Mouse (Mus musculus) adrenal gland, postnatal 0 days (tissue): ENCODE data around the gene Zfp781. TPM values are rescaled to one million over a fixed set of nuclear protein-coding genes. Genes with fewer than 3 reads are reported as not detected.

ENCODE experiments used
- polyA plus RNA-seq: library from polyadenylated mRNA; unstranded; fragments of >200 nt; fragmentation: Nextera tagmentation; extraction: Ambion mirVana; gene quantifications from 2 replicates; pipeline ENCODE4 v1.2.1, GENCODE M21; 2015

Zfp781 gene
- 2.5 and 3.2 TPM in 2 replicates for polyA plus RNA-seq

DNA sequence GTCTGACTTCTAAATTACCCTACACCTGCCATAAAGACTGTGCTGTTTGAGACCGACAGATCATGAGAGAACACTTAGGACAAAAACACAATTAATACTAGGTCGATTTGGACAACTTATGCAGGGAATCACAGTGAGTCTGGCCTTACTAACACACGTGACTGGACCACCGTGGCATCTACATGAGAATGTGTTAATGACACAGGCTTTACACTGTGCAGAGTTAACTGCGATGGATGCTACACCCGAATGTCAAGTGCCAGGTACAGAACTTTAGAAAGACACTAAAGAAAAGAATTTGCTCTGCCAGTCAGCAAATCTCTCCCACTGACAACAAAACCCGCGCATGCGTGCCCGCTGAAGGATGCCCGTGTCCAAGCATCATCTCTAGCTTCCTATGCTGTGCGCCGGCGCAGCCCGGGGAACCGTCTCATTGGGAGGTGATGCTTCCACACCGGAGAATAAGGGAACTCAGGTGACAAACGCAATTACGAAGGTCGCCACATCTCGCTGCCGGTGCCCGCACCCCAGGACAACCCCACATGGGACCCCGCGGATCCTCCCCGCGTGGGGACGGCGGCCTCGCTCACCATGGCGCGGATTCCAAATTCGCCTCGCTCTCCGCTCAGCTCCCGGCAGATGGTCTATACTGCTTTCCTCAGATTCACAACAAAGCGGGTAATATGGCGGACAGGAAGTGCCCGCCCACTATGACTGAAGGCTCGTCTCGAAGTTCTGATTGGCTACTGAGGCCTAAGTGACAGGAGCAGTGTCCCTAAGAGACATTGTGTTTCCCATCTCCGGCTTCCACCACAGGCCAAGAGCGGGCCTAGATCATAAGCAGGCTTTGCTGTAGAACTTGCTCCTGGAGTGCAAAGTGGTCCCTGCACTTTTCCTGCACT lies at the start of gene Zfp781:
TSS of gene Zfp781 (minus strand) at position 639 of the 902 bp plus-strand sequence.

DNA sequence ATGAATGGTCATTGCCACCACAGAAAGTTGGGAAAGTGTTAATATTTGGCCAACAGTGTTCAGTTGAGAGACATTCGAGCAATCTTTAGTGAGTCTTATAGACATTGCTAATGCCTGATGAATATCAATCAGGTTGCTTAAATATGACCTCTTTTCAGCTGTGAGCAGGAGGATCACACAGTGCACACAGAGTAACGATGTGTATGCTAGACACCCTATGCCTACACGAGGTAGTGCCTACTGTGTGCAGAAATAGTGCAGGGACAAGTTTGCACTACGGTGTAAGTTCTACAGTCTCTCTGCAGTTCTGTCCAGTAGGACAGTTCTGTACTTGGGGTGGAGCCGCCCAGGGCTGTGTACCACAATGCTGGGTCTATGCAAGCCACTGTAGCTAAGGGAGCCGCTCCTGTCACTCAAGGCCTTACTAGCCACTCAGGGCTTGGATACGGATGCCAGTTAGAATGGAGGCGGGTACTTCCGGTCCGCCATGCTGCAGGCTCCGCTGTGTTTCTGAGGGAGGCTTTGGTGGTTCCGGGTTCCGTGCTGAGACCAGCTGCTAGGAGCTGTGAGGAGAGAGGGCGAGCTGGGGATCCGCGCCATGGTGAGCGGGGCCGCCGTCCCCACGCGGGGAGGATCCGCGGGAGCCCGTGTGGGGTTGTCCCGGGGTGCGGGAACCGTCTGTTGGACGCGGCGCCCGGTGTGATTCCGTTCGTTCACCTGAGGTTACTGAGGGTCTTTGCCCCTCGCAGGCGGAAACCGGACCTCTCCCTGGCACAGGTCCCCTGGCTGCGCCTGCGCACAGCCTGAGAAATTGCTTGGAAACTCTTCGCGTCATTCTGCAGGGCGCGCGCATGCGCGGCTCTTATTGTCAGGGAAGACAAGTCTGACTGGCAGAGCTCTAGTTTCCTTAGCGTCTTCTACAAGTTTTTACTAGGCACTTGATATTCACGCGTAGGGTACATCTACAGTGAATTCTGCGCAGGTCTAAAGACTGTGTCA lies 66.6 kb downstream of the Zfp781 start, which contains the start of gene Gm32687:
TSS of gene Gm32687 (plus strand) at position 526 of the 999 bp plus-strand sequence.

Other genes starting within 250 kb of the Zfp781 start
- 12.7 and 14.5 TPM in 2 replicates for gene Zfp433, start 225.7 kb downstream of the Zfp781 start, polyA plus RNA-seq
- gene Gm3055, start 159.3 kb downstream of the Zfp781 start, polyA plus RNA-seq: 5.0 and 7.5 TPM in 2 replicates
- gene Gm4767, start 118.3 kb downstream of the Zfp781 start, polyA plus RNA-seq: 2.8 and 3.7 TPM in 2 replicates
- 9.4 and 12.6 TPM in 2 replicates for gene Gm32687, start 66.5 kb downstream of the Zfp781 start, polyA plus RNA-seq
- 9.0 and 11.0 TPM in 2 replicates for gene Zfp873, start 117.6 kb upstream of the Zfp781 start, polyA plus RNA-seq
- gene BC024063, start 152.9 kb upstream of the Zfp781 start, polyA plus RNA-seq: 3.2 and 6.9 TPM in 2 replicates
- gene AU041133, start 197.5 kb upstream of the Zfp781 start, polyA plus RNA-seq: 5.8 and 10.9 TPM in 2 replicates